Mouse (Mus musculus): ENCODE data around the gene Rbx1.
"Not testable (repeated sequence)": the region's sequence is repeated elsewhere in the genome, so short reads cannot be mapped to it uniquely, and the experiment has no call there.

The Rbx1 gene

DNA sequence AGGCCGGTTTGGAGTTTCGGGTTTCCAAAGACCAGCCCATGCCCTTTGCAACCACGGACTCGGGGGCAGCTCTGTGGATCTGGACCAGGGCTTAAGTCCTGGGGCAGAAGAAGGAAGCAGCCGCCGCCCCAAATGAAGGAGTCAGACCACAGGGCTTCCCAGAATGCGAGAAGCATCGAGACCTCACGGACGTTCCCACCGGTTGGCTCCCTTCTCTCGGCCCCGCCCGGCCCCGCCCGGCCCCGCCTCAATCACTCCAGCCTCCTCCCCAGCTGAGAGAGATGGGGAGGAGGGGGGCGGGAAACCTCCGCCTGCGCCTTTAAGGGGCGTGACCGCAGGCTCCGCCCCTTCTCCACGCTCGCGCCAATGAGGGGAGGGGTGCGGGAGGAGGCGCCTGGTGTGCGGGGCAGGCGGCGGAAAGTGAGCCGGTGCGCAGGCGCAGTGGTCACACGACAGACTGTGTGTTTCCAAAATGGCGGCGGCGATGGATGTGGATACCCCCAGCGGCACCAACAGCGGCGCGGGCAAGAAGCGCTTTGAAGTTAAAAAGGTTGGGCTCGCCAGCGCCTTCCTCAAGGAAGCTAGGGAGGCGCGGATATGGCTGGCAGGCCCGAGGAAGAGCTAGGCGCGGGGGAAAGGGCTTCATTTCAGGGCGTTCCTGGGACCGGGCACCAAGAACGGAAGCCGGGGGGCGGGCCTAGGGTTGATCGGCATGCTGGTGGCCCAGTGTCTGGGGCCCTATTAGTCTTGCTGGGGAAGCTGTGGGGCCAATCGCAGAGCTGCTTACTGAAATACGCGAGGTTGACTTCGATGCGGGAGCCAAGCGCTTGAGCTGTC lies at the start of gene Rbx1:
Rbx1 (plus strand) TSS at position 396 of the 837 bp plus-strand sequence.
- in situ Hi-C loops (cut with MseI, MboI): no loop called here

DNA sequence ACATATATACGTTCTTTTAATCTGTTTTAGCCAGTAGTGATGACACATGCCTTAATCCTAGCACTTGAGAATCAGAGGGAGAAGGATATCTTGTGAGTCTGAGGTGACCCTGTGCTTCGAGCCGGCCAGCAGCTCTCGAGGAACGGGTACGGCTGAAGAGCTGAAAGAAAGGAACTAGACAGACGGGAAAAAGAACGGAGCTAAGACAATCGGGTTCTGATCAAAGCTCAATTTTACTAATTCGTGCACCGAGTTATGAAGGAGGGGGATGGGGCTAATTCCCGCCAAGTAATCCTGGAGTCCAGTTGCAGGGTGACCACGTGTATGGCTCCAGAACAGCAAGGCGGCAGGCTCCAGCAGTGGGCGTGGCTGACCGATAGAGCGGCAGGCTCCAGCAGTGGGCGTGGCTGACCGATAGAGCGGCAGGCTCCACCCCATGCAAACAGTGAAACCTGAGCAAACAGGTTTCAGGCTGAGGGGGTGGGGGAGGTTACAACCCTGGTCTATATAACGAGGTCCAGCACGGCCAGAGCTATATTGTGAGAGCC lies 49.3 kb upstream of the Rbx1 start:
- in situ Hi-C loops (cut with MseI, MboI): not testable (repeated sequence)

DNA sequence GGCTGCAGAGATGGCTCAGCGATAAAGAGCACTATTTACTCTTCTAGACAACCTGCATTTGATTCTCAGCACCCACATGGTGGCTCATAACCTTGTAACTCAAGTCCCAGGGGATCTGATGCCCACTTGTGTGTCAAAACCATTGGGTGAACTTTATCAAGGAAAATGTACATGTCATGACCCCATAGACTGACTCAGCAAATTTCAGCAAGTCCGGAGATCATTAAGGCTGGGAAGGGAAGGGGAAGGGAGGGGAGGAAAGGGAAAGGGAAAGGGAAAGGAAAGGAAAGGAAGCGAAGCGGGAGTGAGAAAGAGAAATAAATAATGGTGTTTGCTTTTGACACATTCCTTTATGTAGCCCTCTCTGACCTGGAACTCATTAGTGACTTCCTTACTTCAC lies 48.0 kb upstream of the Rbx1 start:
- in situ Hi-C loops (cut with MseI, MboI): no loop called here

DNA sequence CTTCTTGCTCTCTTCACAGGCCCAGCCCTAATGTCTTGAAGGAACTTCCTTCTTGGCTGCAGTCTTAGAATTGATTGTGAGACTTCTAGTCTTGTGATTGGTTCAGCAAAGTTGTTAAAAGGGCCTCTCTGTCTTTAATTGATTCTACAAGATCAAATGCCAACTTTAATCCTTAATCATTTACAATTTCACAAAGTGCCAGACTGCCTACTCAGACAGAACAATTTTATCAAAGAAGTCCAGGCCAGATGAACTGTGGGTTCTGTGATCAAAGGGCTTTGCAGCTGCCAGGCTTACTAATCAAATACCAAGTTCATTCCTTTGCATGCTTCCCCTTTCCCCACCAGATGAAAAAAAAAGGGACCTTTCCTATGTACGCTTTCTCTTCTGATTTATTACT lies 44.6 kb upstream of the Rbx1 start:
- in situ Hi-C loops (cut with MseI, MboI): no loop called here

DNA sequence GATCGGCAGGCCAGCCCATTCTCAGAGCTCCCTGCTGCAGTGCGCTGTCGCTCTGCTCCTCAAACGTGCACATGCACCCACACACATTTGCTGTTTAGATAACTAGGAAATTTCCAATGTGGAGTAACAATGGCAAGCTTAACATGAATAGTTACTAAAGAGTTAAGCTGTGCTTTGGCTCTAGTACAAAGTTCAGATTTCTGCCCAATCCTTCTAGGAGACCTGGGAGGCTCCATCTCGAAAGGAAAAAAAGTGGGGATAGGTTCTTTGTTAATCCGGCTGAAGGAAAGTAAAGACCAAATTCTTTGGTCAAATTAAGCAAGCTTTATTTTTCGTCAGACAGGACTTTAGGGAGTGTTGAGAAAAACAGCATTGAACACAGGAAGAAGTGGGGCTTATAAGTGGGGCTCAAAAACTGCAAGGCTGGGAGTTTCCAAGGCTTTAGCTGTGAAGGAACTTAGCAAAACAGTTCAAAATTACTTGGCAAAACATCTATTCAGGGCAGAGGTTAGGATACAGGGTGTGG lies 43.9 kb upstream of the Rbx1 start:
- in situ Hi-C loops (cut with MseI, MboI): no loop called here

DNA sequence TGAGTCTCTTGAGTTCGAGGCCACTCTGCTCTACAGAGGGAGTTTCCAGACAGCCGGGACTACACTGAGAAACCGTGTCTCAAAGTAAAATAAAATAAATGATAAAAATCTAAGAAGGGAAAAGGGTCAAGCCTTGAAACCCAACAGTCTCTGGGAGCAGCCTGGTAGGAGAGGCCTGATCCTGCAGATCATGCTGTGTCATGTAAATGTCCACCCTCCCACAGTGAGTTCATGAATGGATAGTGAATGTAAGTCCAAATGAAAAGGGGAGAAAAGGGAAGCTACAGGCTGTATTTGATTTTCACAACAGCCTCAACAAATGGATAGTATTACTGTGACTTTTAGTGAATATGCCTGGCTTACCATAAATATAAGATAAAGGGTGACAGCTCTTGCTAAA lies 40.8 kb upstream of the Rbx1 start:
- in situ Hi-C loops (cut with MseI, MboI): no loop called here

DNA sequence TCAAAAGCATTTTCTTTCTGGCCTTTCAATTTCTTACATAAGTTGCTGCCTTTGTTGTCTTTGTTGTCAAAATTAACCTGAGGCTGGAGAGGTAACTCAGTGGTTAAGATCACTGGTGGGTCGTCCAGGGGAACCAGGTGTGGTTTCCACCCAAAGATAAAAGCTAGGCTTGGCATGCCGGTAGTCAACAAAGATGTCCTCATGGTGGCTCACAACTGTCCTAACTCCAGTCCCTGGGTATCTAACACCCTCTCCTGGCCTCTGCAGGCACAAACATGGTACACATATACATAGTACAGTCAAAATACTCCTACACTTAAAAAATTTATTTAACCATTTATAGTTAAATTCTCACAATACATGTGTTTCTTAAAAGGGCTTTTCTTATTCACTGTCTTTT lies 38.1 kb upstream of the Rbx1 start:
- in situ Hi-C loops (cut with MseI, MboI): no loop called here

DNA sequence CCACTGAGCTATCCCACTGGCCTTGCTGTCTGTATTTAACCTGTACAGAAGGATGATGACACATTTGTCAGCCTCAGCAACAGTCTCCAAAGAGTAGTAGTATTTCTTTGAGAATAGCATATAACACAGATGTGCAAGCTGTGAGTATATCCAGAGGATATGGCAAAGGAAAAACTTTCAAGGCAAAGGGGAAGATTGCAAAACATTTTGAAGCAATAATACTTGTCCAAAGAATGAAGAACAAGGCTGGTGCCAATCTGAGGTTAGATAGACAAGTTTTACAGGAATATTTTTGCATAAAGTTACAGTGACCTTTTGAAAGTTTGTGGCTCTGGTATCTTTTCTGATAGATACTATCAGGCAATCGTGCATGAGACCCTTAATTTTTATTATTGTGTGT lies 34.9 kb upstream of the Rbx1 start:
- in situ Hi-C loops (cut with MseI, MboI): no loop called here

DNA sequence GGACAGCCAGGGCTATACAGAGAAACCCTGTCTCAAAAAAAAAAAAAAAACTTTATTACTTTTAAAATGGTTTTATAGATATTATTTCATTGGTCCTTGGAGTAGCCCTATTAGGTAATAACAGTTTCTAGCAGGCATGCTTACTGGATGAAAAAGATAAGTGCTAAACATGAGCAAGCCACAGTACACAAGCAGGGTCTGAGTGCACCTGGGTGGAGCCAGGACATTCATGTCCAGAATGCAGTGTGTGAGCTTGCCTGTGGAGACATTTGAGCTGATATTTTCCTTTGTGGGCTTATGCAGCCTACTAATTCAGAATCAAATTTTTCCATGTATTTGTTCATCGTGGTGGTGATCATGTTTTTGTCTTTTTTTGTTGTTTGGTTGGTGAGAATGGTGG lies 27.8 kb upstream of the Rbx1 start:
- in situ Hi-C loops (cut with MseI, MboI): no loop called here

DNA sequence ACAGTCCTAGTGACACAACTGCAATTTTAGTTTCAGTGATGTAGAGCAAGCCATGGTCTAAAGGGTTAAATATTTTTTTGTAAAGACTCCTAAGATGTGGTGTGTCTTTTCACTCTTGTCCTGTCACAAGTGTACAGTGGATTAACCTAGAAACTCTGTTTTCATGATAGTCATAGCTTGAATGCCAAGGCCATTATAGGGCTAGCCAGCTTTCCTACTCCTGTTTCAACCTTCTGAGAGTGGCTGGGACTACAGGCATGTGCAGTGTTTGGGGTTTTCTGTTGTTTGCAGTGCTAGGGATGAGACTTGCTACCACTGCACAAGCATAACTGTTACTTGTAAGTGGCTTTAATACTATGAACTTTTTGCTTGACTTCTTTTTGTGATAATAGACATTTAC lies 26.9 kb upstream of the Rbx1 start:
- in situ Hi-C loops (cut with MseI, MboI): no loop called here

DNA sequence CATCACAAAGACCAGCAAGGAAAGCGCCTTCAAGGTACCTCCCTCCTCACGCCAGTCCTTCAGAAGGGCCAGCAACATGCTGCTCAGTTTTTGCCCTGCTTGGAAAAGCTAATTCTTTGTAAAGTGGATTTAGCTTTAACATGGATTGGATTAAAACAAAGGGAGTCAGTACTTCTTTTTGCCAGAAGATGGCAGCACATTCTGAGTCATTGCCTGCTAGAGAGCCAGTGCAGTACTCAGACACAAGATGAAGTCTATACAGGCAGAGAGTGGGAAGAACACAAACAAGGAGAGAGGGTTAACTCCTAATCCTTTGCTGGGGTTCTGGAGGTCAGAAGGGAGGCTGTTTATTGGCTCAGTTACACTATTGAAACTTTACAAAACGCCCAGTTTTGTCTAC lies 17.6 kb upstream of the Rbx1 start:
- in situ Hi-C loops (cut with MseI, MboI): no loop called here

DNA sequence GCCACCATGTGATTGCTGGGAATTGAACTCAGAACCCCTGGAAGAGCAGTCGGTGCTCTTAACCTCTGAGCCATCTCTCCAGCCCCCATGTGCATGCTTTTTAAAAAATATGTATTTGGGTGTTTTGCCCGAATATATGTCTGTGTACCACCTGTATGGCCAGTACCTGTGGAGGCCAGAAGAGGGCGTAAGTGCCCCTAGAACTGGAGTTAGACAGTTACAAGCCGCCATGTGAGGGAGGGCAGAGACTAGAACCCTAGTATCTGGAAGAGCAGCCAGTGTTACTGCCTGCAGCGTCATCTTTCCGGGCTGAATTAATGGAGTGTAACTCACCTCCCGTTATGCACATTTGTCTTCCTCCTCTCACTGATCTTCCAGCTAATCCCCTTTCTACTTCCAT lies 4.6 kb upstream of the Rbx1 start:
- in situ Hi-C loops (cut with MseI, MboI): no loop called here

DNA sequence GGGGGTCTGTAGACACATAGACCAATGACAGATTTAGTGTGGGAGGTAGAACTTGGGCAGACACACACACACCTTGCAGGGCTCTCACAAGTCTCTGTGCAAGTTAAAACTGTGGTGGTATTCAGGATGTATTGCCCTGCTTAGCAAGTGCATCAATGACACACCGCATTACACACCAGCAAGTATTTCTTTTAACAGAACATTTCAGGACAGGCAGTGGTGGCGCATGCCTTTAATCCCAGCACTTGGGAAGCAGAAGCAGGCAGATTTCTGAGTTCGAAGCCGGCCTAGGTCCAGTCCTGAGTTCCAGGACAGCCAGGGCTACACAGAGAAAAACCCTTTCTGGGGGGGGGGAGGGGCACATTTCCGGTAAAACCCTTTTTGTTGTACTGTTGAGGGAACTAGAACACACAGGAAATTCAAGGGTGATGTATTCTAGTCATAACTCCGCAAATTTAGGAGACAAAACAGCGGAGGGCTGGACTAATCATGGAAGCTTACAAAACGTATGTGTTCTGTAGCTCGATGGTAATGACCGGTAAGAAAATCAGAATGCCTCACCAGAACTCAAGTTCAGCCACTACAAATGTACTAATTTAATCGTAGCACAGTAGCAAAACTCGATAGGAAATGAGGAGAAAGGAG lies 958 bp upstream of the Rbx1 start:
- in situ Hi-C loops (cut with MseI, MboI): no loop called here

DNA sequence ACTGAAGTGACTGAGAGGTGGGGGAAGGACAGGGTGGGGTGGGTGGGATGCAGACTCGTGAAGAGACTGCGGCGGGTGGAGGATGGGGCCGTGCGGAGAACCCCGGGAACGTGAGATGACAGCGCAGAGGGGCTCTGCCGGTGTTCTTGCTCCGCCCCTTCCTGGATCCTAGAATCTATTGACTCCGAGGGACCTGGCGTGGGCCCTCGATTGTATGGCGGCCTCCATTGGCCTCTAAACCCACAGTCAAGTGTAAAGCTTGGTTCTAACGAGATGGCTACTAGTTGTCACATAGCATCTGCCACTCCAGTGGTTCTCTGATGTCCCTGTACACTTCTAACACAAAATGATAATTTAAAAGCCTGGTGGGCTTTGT lies 630 bp downstream of the Rbx1 start:
- in situ Hi-C loops (cut with MseI, MboI): no loop called here

DNA sequence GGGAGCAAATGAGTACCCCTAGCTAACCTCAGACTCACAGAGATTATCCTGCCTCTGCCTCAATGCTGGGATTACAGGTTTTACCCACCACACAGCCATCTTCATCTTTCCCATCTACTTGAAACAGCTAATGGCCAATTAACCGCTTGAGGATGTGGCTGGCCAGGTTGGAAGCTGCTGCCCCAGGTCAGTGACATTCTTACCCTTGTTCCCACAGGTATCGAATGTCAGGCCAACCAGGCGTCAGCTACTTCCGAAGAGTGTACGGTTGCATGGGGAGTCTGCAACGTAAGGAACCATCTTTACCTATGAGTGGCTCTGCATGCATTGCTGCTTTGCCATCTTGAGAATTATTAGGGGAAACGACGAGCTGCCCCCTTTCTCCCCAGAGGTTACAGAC lies 4.6 kb downstream of the Rbx1 start:
- in situ Hi-C loops (cut with MseI, MboI): no loop called here

DNA sequence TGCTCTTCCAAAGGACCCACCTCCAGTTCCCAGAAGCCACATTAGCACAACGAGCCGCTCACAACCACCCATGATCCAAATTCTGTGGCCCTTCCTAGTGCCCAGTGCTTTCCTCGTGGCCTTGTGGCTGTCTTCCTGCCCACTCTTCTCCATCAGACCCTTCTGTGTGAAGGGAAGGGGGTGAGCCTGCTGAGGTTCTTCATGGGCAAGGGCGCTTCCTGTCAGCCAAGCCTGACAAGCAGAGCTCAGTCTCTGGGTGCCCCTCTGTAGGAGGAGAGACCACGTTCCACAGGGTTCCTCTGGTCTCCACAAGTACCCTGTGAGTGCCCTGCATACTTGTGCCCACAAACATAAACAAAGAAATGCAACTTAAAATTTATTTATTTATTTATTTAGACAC lies 6.2 kb downstream of the Rbx1 start:
- in situ Hi-C loops (cut with MseI, MboI): no loop called here

DNA sequence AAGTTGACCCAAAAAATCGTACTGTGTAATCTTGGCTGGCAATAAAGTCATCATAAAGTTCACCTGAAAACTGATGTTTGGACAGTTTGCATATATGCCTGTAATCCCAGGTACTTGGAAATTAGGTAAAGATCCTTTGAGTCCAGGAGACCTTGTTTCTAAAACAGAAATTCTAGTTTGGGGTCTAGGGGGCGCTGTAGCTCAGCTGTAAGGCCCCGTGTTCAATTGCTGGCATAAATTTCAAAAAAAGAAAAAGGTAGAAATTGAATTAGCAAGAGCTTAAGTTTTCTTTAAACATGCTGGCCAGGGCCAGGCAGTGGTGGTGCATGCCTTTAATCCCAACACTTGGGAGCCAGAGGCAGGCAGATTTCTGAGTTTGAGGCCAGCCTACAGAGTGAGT lies 9.6 kb downstream of the Rbx1 start:
- in situ Hi-C loops (cut with MseI, MboI): no loop called here

DNA sequence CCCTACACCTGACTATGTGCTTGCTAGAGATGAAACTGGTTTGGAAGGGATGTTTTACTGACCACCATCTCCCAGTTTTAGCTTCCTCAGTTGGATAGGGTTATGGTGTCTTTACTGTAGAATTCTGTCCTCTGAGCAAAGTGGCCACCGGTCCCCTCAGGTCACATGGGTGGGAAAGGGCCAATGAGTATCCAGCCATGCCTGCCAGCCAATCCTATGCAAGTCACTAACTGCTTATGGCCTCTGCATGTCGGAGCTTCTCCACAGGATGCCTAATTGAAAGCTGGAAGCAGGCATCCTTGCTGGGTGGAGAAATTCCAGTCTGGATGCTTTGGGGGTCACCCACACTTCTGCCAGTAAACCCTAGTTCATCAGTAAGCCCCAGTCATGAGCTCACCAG lies 10.5 kb downstream of the Rbx1 start:
- in situ Hi-C loops (cut with MseI, MboI): no loop called here

DNA sequence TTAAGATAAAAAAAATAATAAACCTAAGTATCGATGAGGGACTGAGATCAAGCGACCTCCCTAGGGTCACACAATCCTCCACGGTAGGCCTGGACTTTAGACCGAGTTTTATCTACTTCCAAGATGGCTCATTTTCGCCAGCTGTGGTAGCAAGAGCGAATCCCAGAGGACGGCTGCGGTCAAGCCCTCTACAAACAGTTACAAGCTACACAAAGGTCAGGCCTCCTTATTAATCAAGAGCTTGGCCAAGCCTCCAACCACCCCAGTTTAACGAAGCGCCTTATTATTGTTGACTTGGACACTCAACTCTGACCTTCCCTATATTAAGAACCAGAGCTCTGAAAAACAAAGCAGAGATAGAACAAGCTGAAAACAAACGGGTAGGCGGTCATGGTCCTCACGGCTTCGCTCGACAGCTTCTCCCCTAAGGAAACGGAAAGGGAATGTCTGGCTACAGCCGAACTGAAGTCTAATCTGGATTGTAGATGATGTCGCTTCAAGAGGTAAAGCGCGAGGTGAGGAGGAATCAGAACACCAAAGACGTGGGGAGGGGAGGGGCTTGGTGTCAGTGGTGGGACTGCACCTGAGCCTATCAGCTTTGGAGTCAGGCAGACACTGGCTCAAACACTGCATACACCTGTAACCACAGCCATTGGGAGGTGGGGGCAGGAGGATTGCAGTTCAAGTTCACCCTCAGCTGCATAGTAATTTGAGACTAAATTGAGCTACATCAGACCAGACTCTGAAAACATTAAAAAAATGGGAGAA lies 13.5 kb downstream of the Rbx1 start:
- in situ Hi-C loops (cut with MseI, MboI): loop anchor here (10.0 kb wide), 2 partner anchors 115 to 125 kb away; no protein-coding TSS in a partner anchor

DNA sequence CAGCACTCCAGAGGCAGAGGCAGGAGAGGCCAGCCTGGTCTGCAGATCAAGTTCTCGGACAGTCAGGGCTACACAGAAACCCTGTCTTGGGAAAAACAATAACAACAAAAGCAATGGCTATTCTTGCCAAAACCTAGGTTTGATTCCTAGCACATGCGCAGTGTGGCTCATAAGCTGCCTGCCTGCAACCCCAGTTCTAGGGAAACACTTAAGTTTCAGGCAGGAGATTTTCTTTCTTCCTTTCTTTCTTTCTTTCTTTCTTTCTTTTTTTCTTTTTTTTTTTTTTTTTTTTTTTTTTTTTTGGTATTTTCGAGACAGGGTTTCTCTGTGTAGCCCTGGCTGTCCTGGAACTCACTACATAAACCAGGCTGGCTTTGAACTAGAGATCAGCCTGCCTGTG lies 14.2 kb downstream of the Rbx1 start:
- in situ Hi-C loops (cut with MseI, MboI): loop anchor here (10.0 kb wide), 2 partner anchors 115 to 125 kb away; no protein-coding TSS in a partner anchor

DNA sequence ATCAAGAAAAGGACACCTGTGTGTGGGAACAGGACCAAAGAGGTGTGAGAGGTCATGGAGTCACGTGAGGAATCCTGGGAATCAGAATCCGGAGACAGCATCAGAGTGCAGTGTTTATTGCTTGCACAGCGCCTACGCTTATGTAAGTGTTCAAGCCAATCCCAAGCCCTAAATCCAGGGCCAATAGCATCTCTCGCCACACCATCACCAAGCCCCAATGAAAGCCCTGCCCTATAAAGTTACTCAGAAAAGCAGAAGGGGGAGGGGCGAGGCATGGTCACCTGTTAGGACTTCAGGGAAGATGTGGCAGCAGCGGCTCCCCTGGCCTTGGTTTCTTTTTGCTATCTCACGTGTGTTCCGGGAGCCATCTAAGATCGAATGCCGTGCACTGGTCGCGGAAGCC lies 14.9 kb downstream of the Rbx1 start:
- in situ Hi-C loops (cut with MseI, MboI): loop anchor here (10.0 kb wide), 2 partner anchors 114 to 124 kb away; no protein-coding TSS in a partner anchor

DNA sequence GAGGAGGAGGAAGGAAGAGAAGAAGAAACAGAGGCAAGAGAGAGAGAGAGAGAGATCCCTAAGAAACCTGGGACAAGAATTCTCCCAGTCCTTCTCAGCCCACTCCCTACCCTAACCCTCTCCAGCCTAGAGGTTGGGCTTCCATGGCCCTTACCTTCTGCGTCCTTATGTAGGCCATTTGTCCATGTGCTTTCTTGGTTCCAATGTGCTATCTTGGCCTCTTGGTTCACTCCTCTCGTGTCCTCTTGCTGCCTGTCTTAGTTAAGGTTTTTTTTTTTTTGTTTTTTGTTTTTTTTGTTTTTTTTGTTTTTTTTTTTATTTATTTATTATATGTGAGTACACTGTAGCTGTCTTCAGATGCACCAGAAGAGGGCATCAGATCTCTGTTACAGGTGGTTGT lies 16.9 kb downstream of the Rbx1 start:
- in situ Hi-C loops (cut with MseI, MboI): loop anchor here (10.0 kb wide), 2 partner anchors 112 to 122 kb away; no protein-coding TSS in a partner anchor
